Comparison of ENCODE assay signal across 10 mouse cellular contexts in genomic region chr10:42071404-42072024, GRCm38 (mm10). TPM values are rescaled to one million over a fixed set of nuclear protein-coding genes. Genes with fewer than 3 reads are reported as not detected.
A peak's percentile ranks its signal among the peaks of the same experiment; 100 is the strongest.
DNase-seq lines count a peak whose midpoint lies in the region; ATAC-seq lines count a peak whose summit lies in the region.
"Had no signal": no experiment of that assay in that cellular context is flagged by ENCODE, and none has a peak within 500 bp of the region (broad histone marks: within the 10 kb centered on the region; RNA-seq: fewer than 3 reads in every experiment).

No protein-coding gene starts in this region.

- peak; percentile 42 for DNase-seq in ES-CJ7 (ENCODE audit: low read depth, low spot score)
- peak; percentile 64 for DNase-seq in Muller cell, postnatal 12 days (ENCODE audit: inconsistent ontology term)
- no peak for DNase-seq in gastrocnemius, postnatal 14 days
- no peak for DNase-seq in layer of hippocampus, adult 9-11 months
- no peak for DNase-seq in cerebellum, adult 9-11 months

- no peak overlapping the region for H3K4me3 ChIP-seq in forebrain, embryonic 16.5 days (replicated peaks; ENCODE audit: low read length)
- H3K4me3 ChIP-seq: embryonic facial prominence, embryonic 12.5 days had no signal

- H3K27ac ChIP-seq in forebrain, embryonic 16.5 days (ENCODE audit: low read length) = no peak overlapping the region
- H3K27ac ChIP-seq: embryonic facial prominence, embryonic 12.5 days had no signal

- H3K27me3 ChIP-seq in forebrain, embryonic 16.5 days (replicated peaks; ENCODE audit: control insufficient read depth, insufficient read depth, low read length) = no peaks in the 10 kb centered on the region
- H3K27me3 ChIP-seq: embryonic facial prominence, embryonic 12.5 days had no signal

- ATAC-seq in forebrain, embryonic 16.5 days = peak; percentile 80
- peak; percentile 15; the same call in 1 of the 2 replicates for ATAC-seq in megakaryocyte progenitor cell, adult 5-6 weeks (replicated peaks; ENCODE audit: poor library complexity)
- ATAC-seq in activated CD4-positive, CD25-positive, alpha-beta regulatory T cell, adult 4 months = no peak

- H3K9ac ChIP-seq in forebrain, embryonic 16.5 days (replicated peaks; ENCODE audit: low read depth, low read length) = no peak overlapping the region
- H3K9ac ChIP-seq: embryonic facial prominence, embryonic 12.5 days had no signal

- H3K36me3 ChIP-seq in forebrain, embryonic 16.5 days (ENCODE audit: control insufficient read depth, insufficient read depth) = no peaks in the 10 kb centered on the region
- H3K36me3 ChIP-seq: embryonic facial prominence, embryonic 12.5 days had no signal

- WGBS in forebrain, embryonic 16.5 days = 22% methylated on average over 7 of the region's 8 CpGs

- H3K4me1 ChIP-seq in forebrain, embryonic 16.5 days (replicated peaks; ENCODE audit: control insufficient read depth, insufficient read depth, low read length) = peaks cover 12% of the 10 kb centered on the region

- H3K9me3 ChIP-seq in forebrain, embryonic 16.5 days (ENCODE audit: control insufficient read depth, low read length) = no peaks in the 10 kb centered on the region
- H3K9me3 ChIP-seq: embryonic facial prominence, embryonic 12.5 days had no signal

- no peak overlapping the region for H3K4me2 ChIP-seq in forebrain, embryonic 16.5 days (ENCODE audit: low read length)
- H3K4me2 ChIP-seq: embryonic facial prominence, embryonic 12.5 days had no signal

- intact Hi-C loops in gastrocnemius, postnatal 14 days (cut with DNase I; ENCODE audit: low total_unique reads) = no loop called here

RNA-seq across cellular contexts. Expression of gene Armc2, which starts 53.3 kb away (rescaled TPM):
- 8.2 and 10.1 TPM in 2 replicates for polyA plus RNA-seq in forebrain, embryonic 16.5 days (2015; fragmentation: Nextera tagmentation; extraction: Ambion mirVana)
- total RNA-seq in megakaryocyte progenitor cell, adult 5-6 weeks (2015) = 0.85 and 1.7 TPM in 2 replicates
- total RNA-seq in megakaryocyte progenitor cell, adult 5-6 weeks (2017) = 0.46 TPM in 1 of 2 replicates, not detected in the other
- under 1 TPM; 0.29 to 0.47 TPM for total RNA-seq in gastrocnemius, postnatal 14 days (2021)
- under 1 TPM; 0.32 to 0.46 TPM for polyA plus RNA-seq in activated CD4-positive, CD25-positive, alpha-beta regulatory T cell, adult 4 months (2017; shearing (Covaris generic))
- total RNA-seq: granulocyte monocyte progenitor cell, adult 5-6 weeks had no signal

Comparison
In these comparisons a context has a peak if more than half of its experiments do, and no peak if none do; other contexts are left out.
1. DNase-seq: peak in ES-CJ7 (single experiment) and Muller cell, postnatal 12 days (single experiment); none in gastrocnemius, postnatal 14 days (single experiment), layer of hippocampus, adult 9-11 months (single experiment) and cerebellum, adult 9-11 months (single experiment).